Mouse (Mus musculus): ENCODE measurements around the gene Dapk2. TPM values are rescaled to one million over a fixed set of nuclear protein-coding genes. Genes with fewer than 3 reads are reported as not detected.

The Dapk2 gene
- total RNA-seq, 2 experiments from 2014 or later = 5.3 TPM

GRCm38 (mm10) chr9:66294980-66295410 is 137.0 kb downstream of the Dapk2 start:
- DNase-seq (ENCODE audit: low spot score) = peak; percentile 17
- intact Hi-C loops (cut with DNase I) = no loop called here

GRCm38 (mm10) chr9:66295577-66296120 is 137.6 kb downstream of the Dapk2 start:
- intact Hi-C loops (cut with DNase I) = no loop called here
- no peak for DNase-seq (ENCODE audit: low spot score)

GRCm38 (mm10) chr9:66298783-66299182 is 140.8 kb downstream of the Dapk2 start:
- intact Hi-C loops (cut with DNase I) = no loop called here
- no peak for DNase-seq (ENCODE audit: low spot score)

DNA sequence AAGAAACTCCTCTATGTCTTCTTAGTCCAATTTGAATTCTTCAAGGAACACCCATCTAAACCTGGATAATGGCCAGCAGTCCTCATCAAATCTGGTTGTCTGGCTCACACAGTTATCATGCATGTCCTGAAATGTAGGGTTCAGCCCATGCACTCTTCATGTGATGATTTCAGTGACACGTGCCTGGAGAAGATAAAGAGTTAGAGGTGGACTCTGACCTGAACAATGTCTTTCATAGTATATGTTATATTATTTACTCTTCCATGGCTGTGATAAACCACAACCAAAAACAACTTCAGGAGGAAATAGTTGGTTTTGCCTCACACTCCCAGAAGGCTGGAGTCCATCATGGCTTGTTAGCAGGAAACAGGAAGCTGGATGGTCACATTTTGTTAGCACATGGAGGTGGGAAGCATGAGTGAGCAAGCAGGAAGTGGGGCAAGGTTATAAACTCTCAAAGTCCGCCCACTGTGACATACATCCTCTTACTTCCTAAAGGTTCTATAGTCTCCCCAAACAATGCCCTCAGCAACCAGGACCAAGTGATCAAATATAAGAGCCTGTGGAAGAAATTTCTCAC is 142.5 kb downstream of the Dapk2 start:
- intact Hi-C loops (cut with DNase I) = no loop called here
- no peak for DNase-seq (ENCODE audit: low spot score)

- intact Hi-C loops (cut with DNase I) = loop anchor here (5.0 kb wide), 1 partner anchor 43 kb away; no protein-coding TSS in a partner anchor
- no peak for DNase-seq (ENCODE audit: low spot score)
Observed at GRCm38 (mm10) chr9:66304320-66305090, 146.5 kb downstream of the Dapk2 start.

GRCm38 (mm10) chr9:66305121-66306112 is 147.4 kb downstream of the Dapk2 start:
- DNase-seq (ENCODE audit: low spot score) = peak; percentile 22
- intact Hi-C loops (cut with DNase I) = loop anchor here (5.0 kb wide), 1 partner anchor 42 kb away; no protein-coding TSS in a partner anchor

DNA sequence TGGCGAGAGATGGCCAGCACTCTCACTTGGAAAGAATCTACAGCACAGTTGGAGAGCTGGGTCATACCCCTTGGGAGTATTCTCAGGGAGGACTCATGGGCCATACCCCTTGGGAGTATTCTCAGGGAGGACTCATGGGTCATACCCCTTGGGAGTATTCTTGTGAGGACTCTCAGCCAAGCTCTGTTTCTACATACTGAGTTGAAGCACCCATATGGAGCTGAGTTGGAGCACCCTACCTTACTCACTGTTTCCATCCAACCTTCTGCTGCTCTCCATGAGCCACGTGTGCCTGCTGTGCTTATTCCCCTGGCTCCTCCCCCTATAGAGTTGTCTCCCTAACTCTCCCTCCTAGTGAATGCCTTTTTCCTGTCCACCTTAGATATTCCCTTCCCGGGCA is 148.4 kb downstream of the Dapk2 start:
- no peak for DNase-seq (ENCODE audit: low spot score)

DNA sequence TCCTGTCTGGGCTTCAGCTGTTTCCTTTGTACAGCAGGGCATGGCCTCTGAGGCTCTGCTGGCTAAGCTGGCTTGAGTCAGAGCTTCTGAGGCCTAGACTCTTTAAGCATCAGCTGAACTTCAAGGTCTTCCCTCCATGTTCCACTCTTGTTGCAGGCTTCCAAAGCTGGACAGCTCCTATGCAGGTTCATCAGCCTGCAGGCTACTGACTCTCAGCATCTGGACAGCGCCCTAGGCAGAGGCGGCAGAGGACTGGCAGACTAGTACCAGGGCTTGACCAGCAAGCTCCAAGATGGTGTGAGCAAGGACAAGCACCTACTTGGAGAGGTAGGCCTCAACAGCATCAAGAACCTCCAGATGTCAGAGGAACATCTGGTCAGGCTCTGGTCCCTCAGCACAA is 149.3 kb downstream of the Dapk2 start:
- DNase-seq (ENCODE audit: low spot score) = no peak

More for the DNA sequence above, 148.4 kb downstream of the Dapk2 start:
- intact Hi-C loops (cut with DNase I) = loop anchor here (5.0 kb wide), 1 partner anchor 41 kb away; no protein-coding TSS in a partner anchor

DNA sequence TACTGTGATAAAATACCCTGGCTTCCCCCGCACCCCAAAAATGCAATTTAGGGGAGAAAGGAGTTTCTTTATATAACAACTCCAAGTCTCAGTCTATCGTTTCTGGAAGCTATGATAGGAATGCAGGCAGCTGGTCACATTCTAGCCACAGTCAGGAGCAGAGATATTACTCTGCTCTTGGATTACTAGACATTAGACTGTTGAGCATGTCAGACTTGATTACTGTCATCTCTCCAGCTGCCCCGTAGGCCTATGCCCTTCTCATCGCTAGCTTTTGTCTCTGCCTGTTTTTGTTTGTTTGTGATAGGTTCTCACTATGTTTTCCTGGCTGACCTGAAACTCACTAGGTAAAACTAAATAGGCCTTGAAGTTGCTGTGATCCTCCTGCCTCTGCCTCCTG is 150.7 kb downstream of the Dapk2 start:
- no peak for DNase-seq (ENCODE audit: low spot score)
- intact Hi-C loops (cut with DNase I) = loop anchor here (5.0 kb wide), 1 partner anchor 39 kb away; no protein-coding TSS in a partner anchor

More for the DNA sequence above, 149.3 kb downstream of the Dapk2 start:
- intact Hi-C loops (cut with DNase I) = loop anchor here (5.0 kb wide), 1 partner anchor 40 kb away; no protein-coding TSS in a partner anchor

DNA sequence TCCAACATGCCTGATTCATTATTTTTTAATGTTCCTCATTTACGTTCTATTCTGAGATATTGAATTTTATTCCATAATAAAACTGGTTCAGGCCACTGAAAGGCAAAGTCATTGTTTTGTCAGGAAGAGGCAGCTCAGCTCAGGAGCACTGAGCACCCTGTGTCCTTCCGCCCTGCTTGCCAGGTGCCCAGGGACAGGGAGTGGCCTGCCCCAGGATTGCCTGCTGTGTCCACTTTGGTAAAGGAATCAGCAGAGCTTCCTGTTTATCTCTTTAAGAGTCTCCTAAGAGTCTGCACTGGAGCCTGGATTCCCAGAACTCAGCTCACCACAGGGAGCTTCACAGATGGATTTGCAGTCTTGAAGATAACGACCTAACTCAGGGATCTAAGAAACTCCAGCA is 153.4 kb downstream of the Dapk2 start:
- intact Hi-C loops (cut with DNase I) = no loop called here
- DNase-seq (ENCODE audit: low spot score) = peak; percentile 14

GRCm38 (mm10) chr9:66316603-66317002 is 158.6 kb downstream of the Dapk2 start:
- intact Hi-C loops (cut with DNase I) = no loop called here
- DNase-seq (ENCODE audit: low spot score) = no peak

Other genes starting within 250 kb of the Dapk2 start
- 10 to 100 TPM; 15.9 to 18.3 TPM for gene Trip4, start 249.4 kb upstream of the Dapk2 start, total RNA-seq (2021)
- 10 to 100 TPM; 11.9 to 12.0 TPM for gene Csnk1g1, start 249.3 kb upstream of the Dapk2 start, total RNA-seq (2021)
- 100 to 1,000 TPM; 144 to 157 TPM for gene Ppib, start 98.0 kb upstream of the Dapk2 start, total RNA-seq (2021)
- under 1 TPM; 0.59 to 0.83 TPM for gene Snx22, start 88.5 kb upstream of the Dapk2 start, total RNA-seq (2021)
- 10 to 100 TPM; 27.6 to 30.4 TPM for gene Snx1, start 31.6 kb upstream of the Dapk2 start, total RNA-seq (2021)
- gene Ciao2a, start 31.6 kb upstream of the Dapk2 start, total RNA-seq (2021) = 10 to 100 TPM; 62.4 to 64.9 TPM
- 10 to 100 TPM; 33.9 to 38.5 TPM for gene Herc1, start 192.2 kb downstream of the Dapk2 start, total RNA-seq (2021)